Mouse (Mus musculus) CH12.LX (cell line): Measurements from ENCODE around the gene Tmtc1. TPM values are rescaled to one million over a fixed set of nuclear protein-coding genes. Genes with fewer than 3 reads are reported as not detected.

Experiments used
- polyA plus RNA-seq: library from polyadenylated mRNA; unstranded; fragments of >175 nt; gene quantifications from 2 replicates; pipeline ENCODE4 v1.2.1, GENCODE M21; 2012; ENCODE audit warnings: low read depth; ENCODE audit not compliant: insufficient read length
- total RNA-seq, 2 experiments: library from RNA; depleted of rRNA; stranded (reverse); fragments of 300-350 nt in 1 of 2; fragments of >200 nt in 1 of 2; gene quantifications; 2 replicates each; pipeline ENCODE4 v1.2.3; 2012 to 2014

Tmtc1 gene
- total and polyA plus RNA-seq, 3 experiments = 0.03 to 0.13 (median 0.04) TPM

Other genes with a start within 250 kb of the Tmtc1 start
- 91.5 and 109 TPM in 2 replicates for gene Ergic2, start 232.0 kb downstream of the Tmtc1 start, total RNA-seq (2012; rRNA removed)
- gene Ergic2, start 232.0 kb downstream of the Tmtc1 start, total RNA-seq (2014; rRNA removed) = 227 and 269 TPM in 2 replicates
- gene Ergic2, start 232.0 kb downstream of the Tmtc1 start, polyA plus RNA-seq = 80.7 and 89.0 TPM in 2 replicates